Mouse (Mus musculus) thymus, adult 2 months (tissue): ENCODE measurements around the gene Fgf15.

Experiments used
- CTCF ChIP-seq: fragments of 200-500 bp; IDR thresholded peaks from 2 replicates; pipeline ENCODE4 v1.5.1; 2012; ENCODE audit warnings: mild to moderate bottlenecking, control low read depth, low read length, moderate library complexity, borderline replicate concordance; ENCODE audit not compliant: control insufficient read depth, poor library complexity, insufficient read depth; ENCODE audit errors: extremely low read depth
- POLR2A ChIP-seq: fragments of 200-500 bp; IDR thresholded peaks from 2 replicates; pipeline ENCODE4 v1.6.1; 2012; ENCODE audit warnings: mild to moderate bottlenecking, low read length, control low read depth, moderate library complexity; ENCODE audit not compliant: control insufficient read depth, poor library complexity, insufficient read depth; ENCODE audit errors: extremely low read depth

GRCm38 (mm10) chr7:144938661-144939343 is 42.5 kb downstream of the Fgf15 start:
- TF ChIP-seq CTCF: no peak
- no peak for TF ChIP-seq POLR2A
